Mouse (Mus musculus): ENCODE results near the gene Arid4b. TPM values are rescaled to one million over a fixed set of nuclear protein-coding genes. Genes with fewer than 3 reads are reported as not detected.

Gene Arid4b
- polyA plus RNA-seq, 2 experiments from 2014 or later: 56.3 to 76.4 TPM

GRCm38 (mm10) chr13:14062209-14063012 is 621 bp upstream of the Arid4b start:
- ATAC-seq: peak; percentile 16

GRCm38 (mm10) chr13:14063942-14064271 is 875 bp downstream of the Arid4b start:
- no peak for ATAC-seq

GRCm38 (mm10) chr13:14064341-14065027 is 1.5 kb downstream of the Arid4b start:
- ATAC-seq: peak; percentile 8

GRCm38 (mm10) chr13:14065028-14065380 is 2.0 kb downstream of the Arid4b start:
- ATAC-seq: no peak

GRCm38 (mm10) chr13:14065701-14066100 is 2.7 kb downstream of the Arid4b start:
- ATAC-seq: no peak

GRCm38 (mm10) chr13:14068035-14068434 is 5.0 kb downstream of the Arid4b start:
- ATAC-seq: no peak

- ATAC-seq: no peak
These were observed 6.3 kb downstream of the Arid4b start for GRCm38 (mm10) chr13:14069291-14069690.

- no peak for ATAC-seq
These were observed 11.3 kb downstream of the Arid4b start for GRCm38 (mm10) chr13:14074371-14074770.

- ATAC-seq: no peak
These were observed 12.3 kb downstream of the Arid4b start for GRCm38 (mm10) chr13:14075326-14075725.

GRCm38 (mm10) chr13:14088669-14089068 is 25.6 kb downstream of the Arid4b start:
- ATAC-seq: no peak

- no peak for ATAC-seq
These were observed 40.0 kb downstream of the Arid4b start for GRCm38 (mm10) chr13:14103026-14103425.

- no peak for ATAC-seq
These were observed 47.3 kb downstream of the Arid4b start for GRCm38 (mm10) chr13:14110154-14110873.

GRCm38 (mm10) chr13:14111146-14111545 is 48.1 kb downstream of the Arid4b start:
- no peak for ATAC-seq

GRCm38 (mm10) chr13:14113746-14114528 is 50.9 kb downstream of the Arid4b start:
- ATAC-seq: peak; percentile 17

- no peak for ATAC-seq
These were observed 52.8 kb downstream of the Arid4b start for GRCm38 (mm10) chr13:14115805-14116204.

GRCm38 (mm10) chr13:14131651-14132050 is 68.6 kb downstream of the Arid4b start:
- no peak for ATAC-seq

GRCm38 (mm10) chr13:14142294-14142966 is 79.4 kb downstream of the Arid4b start:
- no peak for ATAC-seq

- no peak for ATAC-seq
These were observed 115.0 kb downstream of the Arid4b start for GRCm38 (mm10) chr13:14177989-14178388.

GRCm38 (mm10) chr13:14179669-14180068 is 116.6 kb downstream of the Arid4b start:
- no peak for ATAC-seq

- ATAC-seq: no peak
These were observed 182.9 kb downstream of the Arid4b start for GRCm38 (mm10) chr13:14245946-14246345.
